Mouse (Mus musculus) fat pad, adult 2 months (tissue): ENCODE results near the gene Trappc10.
"Not testable (repeated sequence)": the region's sequence is repeated elsewhere in the genome, so short reads cannot be mapped to it uniquely, and the experiment has no call there.

ENCODE experiments used
- DNase-seq: peaks from one replicate; pipeline ENCODE4 v3.0.0-alpha.2; 2011; ENCODE audit warnings: low read depth, low spot score; ENCODE audit errors: extremely low read depth

Gene Trappc10

DNA sequence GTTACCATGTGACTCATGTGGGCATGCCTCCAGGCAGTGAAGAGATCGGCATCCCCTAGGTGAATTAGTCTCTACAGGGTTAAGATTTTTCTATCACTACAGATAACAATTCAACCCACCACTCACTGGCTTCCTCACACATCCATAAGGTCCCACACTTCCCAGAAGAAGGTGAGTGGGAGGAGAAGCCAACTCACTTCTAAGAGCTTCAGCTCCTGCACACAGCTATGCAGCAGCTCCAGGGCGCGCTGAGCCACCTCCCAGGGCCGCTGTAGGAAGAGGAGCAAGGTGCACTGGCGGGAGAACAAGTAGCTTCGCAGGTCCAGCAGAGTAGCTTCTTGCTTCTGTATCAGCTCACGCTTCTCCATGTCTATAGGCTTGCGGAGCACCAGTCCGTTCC, 30.1 kb downstream of the Trappc10 start:
- no peak for DNase-seq

DNA sequence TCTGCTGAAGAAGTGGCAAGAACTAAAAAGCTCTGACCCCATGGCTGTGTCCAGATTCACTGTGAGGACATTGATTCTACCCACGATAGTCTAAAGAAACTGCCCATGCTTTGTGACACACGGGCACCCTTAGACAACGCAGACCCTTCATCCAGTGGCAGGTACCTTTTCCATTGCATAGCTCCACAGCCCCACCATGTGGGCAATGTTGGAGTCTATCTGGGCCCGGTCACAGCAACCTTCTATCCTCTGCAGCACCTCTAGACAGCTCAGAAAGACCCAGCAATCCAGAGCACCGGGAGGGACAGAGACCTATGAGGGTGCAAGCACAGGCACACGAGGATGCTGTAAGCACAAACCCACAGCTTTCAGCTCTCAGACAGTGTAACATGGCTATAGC, 33.1 kb downstream of the Trappc10 start:
- DNase-seq = no peak

DNA sequence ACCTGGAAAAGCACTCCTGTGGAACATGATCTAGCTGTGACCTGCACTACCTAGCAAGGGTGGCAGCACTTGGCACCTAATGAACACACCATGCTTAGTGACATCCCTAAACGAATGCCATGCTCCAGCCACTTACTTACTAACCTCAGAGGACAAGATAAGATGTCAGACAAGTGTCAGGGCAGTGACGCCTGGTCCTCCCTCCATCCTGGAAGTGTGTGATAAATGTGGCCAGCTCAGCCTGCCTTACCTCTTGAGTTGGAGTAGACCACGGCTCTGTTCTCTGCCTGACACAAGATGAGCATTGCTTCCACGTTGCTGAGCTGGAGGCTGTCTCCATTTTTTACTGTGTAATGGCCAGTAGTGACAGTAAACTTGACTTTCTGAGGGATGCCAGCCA, 43.3 kb downstream of the Trappc10 start:
- DNase-seq = no peak

DNA sequence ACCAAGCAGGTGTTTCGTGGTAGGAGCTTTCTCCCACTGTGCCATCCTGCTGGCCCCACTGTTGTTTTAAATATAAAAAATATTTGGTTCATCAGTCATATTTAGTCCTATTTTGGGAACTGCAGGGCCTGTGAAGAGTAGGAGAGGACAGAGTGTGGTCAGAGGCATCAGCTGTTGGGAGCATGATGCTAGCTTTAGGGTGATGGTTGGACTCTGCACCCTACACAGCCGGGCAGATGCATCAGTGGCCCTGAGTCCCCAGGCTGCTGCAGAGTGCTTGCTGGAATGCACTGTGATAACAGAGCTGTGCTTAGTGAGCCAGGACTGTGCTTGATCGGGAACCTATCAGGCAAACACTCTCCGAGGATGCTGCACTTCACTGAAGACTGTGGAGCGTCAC, 51.5 kb downstream of the Trappc10 start:
- no peak for DNase-seq

DNA sequence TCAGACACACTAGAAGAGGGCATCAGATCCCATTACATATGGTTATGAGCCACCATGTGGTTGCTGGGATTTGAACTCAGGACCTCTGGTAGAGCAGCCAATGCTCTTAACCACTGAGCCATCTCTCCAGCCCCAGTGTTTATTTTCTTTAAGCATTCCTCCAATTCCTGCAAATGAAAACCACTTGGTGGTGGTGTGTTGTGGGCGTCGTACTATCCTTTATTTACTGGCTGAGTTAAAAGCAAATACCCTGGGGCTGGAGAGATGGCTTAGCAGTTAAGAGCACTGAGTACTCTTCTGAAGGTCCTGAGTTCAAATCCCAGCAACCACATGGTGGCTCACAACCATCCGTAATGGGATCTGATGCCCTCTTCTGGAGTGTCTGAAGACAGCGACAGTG, 58.4 kb downstream of the Trappc10 start:
- DNase-seq = not testable (repeated sequence)

DNA sequence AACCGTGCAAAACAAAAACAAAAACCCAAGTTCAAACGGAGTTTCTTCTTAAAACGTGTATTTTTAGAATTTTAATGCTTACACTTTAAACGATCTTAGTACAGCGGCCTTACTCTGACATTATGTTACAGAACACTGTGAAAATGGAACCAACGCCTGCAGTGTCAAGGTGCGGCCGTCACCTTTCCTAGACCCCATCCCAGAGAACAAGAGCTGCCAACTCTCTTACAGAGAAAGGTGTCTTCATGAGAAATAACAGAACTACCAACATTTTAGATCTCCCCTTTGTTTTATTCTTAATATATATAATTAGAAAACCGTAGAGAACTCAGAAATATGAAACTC, 59.1 kb downstream of the Trappc10 start:
- DNase-seq = no peak

DNA sequence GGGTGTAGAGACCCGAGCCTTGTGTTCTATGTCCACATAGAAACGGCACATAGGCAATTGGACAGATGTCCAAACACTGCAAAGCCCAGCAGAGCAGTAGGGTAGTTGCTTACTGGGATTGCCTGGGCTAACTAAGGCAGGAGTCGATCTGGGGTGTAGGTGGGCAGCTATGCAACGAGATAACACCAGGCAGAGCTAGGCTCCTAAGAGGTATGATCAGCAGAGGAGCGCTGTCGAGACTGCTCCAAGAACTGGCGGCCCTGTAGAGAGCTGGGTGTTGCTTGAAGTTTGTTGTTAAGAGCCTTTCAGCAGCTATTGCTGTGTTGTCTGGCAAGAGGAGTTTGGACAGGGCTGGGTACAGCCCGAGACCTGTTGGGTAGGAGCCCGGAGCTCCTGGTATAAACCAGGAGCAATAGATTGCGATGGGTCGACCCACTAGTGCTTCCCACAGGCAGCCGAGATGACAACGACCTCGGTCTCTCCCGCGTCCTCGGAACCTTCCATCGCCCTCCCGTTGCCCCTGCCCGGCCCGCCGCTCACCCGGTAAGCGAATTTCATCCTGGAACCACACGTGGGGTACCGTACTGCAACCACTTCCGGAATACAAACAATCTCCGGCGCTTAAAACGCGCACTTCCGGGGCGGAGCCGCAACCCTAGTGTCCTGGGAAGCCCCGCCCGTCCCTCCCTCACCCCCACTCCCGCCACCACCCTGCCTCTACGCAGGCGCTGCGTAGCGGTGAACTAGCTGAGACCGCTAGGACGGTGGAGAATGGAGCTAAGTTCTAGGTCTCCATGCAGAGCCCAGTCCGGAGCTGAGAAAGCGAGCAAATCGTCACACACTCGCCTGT, 59.7 kb downstream of the Trappc10 start, which contains the start of gene Pwp2:
Gene Pwp2 (minus strand): TSS at position 619 of the 850 bp plus-strand sequence.
- DNase-seq = peak; percentile 28

DNA sequence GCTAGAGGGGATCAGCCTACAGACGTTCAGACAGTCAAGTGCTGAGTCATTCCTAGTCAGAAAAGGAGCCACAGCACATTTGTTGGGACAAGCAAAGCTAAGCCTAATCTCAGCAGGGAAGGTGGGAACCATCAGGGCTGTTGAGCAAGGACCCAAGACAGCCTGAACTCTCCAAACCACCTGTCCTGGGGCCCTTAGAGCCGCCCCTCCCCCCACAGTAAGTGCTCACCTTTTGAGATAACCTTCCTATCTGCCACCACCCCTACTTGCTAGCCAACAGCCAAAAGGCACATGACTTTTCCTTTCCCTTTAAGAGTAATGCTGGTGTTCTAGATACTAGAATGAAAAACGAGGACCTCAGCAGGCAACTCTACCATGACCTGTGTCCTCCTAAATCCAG, 60.9 kb downstream of the Trappc10 start:
- no peak for DNase-seq

DNA sequence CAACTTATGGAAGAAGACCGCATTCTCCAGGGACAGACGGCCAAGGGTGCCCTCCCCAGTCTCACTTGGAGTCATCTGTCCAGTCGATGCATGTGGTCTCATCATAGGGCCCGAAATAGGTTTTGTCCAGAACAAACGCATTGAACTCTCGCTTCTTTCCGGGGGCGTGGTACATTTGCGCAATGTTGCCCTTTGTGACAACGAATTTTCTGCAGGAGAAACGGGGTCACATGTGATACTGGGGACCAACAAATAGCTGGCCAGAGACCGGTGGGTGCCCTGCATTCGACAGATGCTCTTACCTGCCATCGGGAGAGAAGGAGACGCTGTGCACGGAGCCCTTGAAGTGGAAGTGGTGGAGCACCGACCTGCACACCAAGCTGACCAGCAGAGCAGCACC, 62.1 kb downstream of the Trappc10 start:
- DNase-seq = no peak

DNA sequence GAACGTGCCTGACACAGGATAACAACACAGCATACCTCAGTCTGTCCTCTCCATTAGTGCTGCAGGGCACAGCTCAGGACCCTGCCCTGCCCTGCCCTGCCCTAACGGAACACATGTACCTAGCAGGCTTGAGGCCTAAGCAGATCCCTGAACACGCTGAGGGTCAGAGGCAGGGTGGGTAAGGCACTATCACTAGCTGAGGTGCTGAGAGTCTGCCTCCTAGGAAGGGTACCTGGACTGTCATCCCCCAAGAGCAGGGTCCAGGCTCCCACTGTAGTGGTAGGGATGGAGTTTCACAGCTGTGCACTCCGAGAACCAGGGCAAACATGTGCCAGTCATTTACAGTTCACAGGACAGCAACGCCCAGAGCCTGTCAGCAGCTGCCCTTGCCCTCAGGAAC, 70.0 kb downstream of the Trappc10 start:
- DNase-seq = no peak

DNA sequence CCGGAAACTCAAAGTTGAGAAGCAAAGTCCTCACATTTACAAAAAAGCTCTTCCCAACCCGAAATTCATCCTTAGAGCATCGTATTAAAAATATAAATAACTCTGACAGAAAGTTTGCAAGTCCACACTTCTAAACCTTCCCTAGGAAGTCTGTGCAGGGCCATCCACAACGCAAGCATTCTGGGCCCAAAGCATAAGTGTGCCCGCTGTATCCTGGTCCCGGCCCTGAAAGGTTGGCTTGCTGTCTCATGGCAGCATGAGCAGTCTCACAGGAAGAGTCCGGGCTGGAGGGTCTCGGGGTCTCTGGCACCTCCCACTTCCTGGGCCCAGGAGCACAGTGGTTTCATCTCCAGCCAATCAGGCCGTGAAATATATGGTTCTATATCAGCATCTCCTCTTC, 72.9 kb downstream of the Trappc10 start:
- DNase-seq = no peak

DNA sequence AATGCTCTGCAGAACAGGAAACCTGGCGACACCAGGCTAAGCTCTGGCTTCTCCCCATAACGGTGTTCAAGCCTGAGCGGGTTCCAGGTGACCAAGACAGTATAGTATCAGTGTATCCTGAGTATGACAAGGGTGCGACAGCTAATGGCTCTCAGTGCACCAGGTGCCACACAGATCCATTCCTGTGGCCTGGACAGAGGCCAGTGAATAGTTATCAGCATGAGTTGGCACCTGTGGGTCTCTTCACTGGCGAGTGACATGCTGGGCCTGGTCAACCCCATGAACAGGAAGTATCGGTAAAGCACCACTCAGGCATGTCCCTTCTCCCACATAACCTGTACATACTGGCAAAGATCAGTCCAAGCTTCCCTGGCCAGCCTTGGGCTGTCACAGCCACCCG, 73.4 kb downstream of the Trappc10 start:
- DNase-seq = no peak

DNA sequence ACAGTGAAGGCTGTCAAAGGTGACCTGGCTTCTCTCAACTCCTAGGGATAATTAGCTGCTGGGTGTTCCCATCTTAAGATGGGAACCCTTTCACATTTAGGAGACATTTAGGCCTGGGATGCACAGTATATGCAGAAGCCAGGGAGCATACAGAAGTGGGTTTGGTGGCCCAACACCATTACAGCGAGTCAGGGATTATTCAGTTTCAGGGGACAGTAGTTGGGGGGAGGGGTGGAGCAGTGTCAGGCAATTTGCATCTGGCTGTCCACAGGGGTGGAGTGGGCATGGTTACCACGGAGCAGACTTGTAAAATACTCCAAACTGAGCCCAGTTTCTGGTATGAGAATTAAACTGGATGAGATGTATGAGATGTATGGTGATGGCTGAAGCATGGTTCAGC, 74.0 kb downstream of the Trappc10 start:
- no peak for DNase-seq

DNA sequence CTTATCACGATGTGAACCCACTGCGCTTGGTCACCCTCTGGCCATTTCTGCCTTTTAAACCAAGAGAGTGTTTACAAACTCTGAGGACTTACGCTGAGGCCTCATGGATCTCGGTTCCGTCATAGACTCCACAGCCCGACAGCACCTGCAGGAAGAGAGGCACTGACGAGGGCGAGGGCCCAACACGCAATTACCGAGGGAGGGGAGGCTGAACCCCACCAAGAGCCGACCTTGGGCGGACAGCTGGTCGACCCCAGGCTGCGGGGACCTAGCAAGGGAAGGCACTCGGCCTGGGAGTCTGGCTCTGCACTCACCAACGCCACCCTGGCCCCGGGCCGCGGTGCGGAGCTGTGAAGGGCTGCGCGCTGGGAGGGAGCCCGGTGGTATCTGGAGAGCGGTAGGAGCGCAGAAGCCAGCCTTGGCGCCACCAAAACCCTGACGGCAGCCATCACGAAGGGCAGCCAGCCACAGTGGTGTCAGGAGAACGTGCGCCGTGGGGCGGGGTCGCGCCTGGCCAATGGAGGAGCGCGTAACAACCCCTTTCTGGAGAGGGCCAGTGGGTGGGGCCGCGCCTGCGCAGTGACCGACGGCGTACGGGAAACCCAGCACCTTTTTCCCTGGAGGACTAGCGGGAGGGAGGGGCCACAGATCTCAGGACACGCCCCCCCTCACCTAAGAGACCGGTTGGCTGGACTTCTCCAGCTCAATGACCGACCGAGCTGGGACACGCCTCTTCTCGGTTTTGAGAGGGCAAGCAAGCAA, 75.0 kb downstream of the Trappc10 start, which contains the start of gene D10Jhu81e:
Gene D10Jhu81e (minus strand): TSS at position 502 of the 762 bp plus-strand sequence.
- DNase-seq = peak; percentile 68

DNA sequence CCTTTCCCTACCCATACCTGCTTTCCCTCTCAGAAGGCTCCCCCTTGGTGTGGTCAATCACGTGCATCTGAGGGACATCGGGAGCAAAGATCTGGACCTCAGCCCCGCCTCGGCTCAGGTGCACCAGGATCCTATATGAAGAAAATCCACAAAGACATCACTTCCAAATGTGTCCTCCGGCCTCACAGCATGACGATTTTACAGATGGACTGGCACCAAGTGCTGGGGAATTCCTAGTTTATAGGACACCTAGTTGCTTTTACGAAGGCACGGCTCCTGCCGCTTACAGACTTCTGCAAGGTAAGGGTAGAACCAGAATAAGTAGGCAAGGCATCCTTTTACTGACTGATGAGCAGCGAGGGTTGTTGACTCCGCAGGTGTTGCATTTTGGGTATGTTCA, 75.6 kb downstream of the Trappc10 start:
- DNase-seq = no peak

DNA sequence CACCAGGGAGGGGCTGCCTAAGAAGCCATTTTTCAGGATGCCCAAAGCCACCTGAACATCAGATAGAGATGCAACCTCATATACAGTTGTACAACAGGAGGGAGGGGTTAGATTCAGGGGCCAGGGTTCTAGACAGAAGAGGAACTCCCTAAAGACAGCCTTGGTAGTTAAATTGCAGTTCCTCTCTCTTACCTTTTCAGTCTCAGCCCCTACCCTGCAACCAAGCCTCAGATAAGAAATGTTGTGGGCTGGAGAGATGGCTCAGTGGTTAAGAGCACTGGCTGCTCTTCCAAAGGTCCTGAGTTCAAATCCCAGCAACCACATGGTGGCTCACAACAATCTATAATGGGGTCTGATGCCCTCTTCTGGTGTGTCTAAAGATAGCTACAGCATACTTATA, 76.7 kb downstream of the Trappc10 start:
- no peak for DNase-seq

DNA sequence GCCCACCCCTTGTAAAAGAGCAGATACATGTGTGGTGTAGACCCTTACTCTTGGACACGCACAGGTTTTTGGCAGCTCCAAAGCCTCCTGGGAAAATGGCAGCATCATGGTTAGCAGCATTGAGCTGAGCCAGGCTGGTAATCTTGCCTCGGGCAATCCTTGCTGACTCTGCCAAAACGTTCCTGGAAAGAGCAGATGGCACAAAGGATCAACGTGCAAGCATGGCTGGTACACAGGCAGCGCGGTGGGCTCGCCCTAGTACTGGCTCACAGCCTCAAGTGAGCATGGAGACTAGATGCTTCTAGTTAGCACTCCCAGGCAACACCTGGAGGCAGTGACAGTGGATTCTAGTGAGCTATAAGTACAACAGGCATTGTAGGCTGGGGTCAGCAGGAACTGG, 77.1 kb downstream of the Trappc10 start:
- no peak for DNase-seq

DNA sequence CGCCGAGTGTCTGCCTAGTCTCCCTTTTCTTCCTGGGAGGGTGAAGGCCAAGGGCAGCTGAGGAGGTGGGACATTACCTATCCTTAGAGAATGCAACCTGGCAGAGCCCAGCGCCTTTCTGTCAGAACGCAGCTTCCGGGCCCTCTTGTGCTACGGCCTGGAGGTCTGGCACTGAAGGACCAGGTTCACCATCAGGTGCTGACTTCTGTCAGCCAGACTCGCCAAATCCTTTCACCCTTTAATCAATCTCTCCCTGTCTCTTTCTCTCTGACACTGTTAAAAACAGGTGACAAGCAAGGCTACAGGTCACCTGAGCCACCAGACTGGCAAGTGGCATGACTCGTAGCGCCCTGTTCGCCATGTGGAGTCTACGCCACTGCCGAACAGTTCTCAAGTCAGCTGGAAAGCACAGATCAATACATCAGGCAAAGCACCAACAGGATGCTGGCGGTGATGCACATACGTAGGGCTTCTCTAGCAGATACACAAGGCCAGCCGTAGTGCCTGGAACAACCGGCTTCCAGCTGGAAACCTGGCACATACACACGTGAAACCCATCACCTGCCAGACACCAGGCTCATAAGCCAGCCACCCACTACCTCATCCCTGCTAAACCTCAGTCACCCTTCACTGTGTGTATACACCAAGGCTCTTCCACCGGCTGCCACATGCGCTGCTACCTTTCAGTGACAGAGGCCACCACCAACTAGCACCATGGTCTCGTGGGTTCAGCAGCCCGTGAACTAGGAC, 79.0 kb downstream of the Trappc10 start:
- DNase-seq = no peak

DNA sequence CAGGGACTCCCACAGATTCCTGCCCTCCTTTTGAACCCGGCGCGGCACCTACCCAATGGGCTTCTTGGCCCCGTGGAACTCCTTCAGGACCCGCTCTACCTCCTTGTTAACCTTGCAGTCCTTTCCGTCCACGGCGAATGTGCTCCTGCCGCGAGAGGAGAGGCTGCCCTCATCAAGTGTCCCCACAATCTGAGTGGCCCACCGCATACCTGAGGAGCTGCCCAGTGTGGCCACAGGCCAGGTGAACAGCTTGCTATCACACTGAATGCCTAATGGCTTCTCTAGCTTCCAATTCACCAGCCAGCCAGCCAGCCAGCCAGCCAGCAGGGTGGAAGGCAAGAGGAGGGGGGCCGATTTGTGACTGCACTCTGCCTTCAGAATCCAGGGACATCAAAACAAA, 79.7 kb downstream of the Trappc10 start:
- no peak for DNase-seq

DNA sequence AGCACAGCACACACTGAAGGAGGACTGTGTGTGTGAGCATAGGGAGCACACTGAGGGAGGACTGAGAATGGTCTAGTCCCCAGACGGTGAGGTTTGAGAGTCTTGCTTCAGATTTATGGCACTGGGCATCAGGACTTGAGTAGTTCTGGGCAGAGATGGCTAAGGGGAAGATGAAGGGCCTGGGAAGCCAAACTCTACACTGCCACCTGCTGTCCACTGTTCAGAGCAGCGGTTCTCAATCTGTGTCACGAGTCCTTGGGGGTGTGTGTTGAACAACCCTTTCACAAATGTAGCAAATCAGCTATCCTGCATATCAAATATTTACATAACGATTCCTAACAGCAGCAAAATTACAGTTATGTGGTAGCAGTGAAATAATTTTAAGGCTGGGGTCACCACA, 80.5 kb downstream of the Trappc10 start:
- no peak for DNase-seq

DNA sequence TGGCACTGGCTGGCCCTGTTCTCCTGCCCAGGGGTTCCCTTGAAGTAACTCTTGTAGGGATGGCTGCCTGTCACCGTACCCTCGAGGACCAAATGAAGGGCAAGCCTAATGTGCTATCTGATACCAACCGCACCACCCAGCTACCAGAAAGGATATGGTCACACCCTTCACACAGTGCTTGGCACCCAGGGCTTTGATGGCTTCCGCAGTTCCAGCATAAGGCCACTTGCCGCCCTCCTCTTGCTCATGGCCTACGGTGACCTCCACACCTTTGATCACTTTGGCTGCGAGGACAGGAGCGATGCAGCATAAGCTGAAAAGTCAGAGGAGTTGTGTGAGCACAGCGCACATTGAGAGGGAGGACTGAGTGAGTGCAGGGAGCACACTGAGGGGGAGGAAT, 81.2 kb downstream of the Trappc10 start:
- DNase-seq = no peak

DNA sequence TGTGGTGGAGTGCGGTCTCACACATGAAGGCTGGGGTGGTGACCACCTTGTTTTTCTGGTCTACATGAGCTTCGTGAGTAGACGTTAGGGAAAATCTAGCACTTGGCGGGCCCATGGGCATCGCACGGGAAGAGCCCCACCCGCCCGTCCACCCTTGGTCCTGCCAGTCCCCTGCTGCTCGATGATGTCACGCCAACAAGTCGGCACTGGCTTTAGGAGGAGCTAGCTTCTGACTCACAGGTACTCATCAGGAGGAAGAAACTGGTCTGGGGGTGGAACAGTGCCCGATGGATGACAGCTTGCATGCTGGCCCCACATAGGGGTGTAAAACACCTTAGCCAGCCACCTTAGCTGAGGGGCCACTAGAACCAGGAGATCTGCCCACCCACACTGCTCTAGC, 81.8 kb downstream of the Trappc10 start:
- no peak for DNase-seq
